Mouse (Mus musculus) heart, embryonic 11.5 days (tissue): Measurements from ENCODE around the gene Sh3bp4. TPM values are rescaled to one million over a fixed set of nuclear protein-coding genes. Genes with fewer than 3 reads are reported as not detected.
A peak's percentile ranks its signal among the peaks of the same experiment; 100 is the strongest.

Source experiments
- ATAC-seq: fragments of 200-750 bp; cut with Nextera tagmentation; replicated peaks from 2 replicates; pipeline ENCODE4 v1.8.0; 2017; ENCODE audit warnings: moderate library complexity; ENCODE audit not compliant: insufficient number of reproducible peaks, low FRiP score, low TSS enrichment
- H3K27ac ChIP-seq: fragments of 300-500 bp; sonication (generic); 2 replicates; pipeline ENCODE4 v1.5.1; 2014; ENCODE audit warnings: mild to moderate bottlenecking, low read depth, low read length
- H3K27me3 ChIP-seq: fragments of 300-500 bp; sonication (generic); 2 replicates; pipeline ENCODE4 v1.6.1; 2014; ENCODE audit warnings: mild to moderate bottlenecking, low read length, mixed read lengths; ENCODE audit not compliant: control insufficient read depth, insufficient read depth
- H3K36me3 ChIP-seq: fragments of 300-500 bp; sonication (generic); 2 replicates; pipeline ENCODE4 v1.6.1; 2014; ENCODE audit warnings: mild to moderate bottlenecking, low read length, moderate library complexity, mixed read lengths; ENCODE audit not compliant: control insufficient read depth, insufficient read depth
- H3K4me1 ChIP-seq: fragments of 300-500 bp; sonication (generic); 2 replicates; pipeline ENCODE4 v1.6.1; 2014; ENCODE audit warnings: low read length; ENCODE audit not compliant: control insufficient read depth, insufficient read depth
- H3K4me2 ChIP-seq: fragments of 300-500 bp; sonication (generic); 2 replicates; pipeline ENCODE4 v1.6.1; 2014; ENCODE audit warnings: mild to moderate bottlenecking, moderate library complexity
- H3K4me3 ChIP-seq: fragments of 300-500 bp; sonication (generic); 2 replicates; pipeline ENCODE4 v1.5.1; 2014; ENCODE audit warnings: low read depth, low read length
- H3K9ac ChIP-seq: fragments of 300-500 bp; sonication (generic); 2 replicates; pipeline ENCODE4 v1.6.1; 2014; ENCODE audit warnings: mild to moderate bottlenecking, low read depth, low read length, moderate library complexity
- H3K9me3 ChIP-seq: fragments of 300-500 bp; sonication (generic); replicated peaks from 2 replicates; pipeline ENCODE4 v1.6.1; 2016; ENCODE audit warnings: low read length; ENCODE audit not compliant: control insufficient read depth
- WGBS: fragments of 180-500 bp; shearing (Covaris S2); extraction: QIAGEN DNeasy Blood & Tissue Kit; methylation state at CpG from one replicate; pipeline ENCODE4 v1.1.7; 2014; ENCODE audit not compliant: insufficient replicate concordance; 5-methylcytosine and 5-hydroxymethylcytosine counted together
- polyA plus RNA-seq: library from polyadenylated mRNA; unstranded; fragments of >200 nt; fragmentation: Nextera tagmentation; extraction: Ambion mirVana; gene quantifications from 2 replicates; pipeline ENCODE4 v1.2.1, GENCODE M21; 2014

Sh3bp4 gene
- polyA plus RNA-seq, 1 experiment from 2014 or later, result 15.3 TPM

- Histone ChIP-seq H3K27ac (no peak overlapping the region), H3K4me1 (peaks cover 70% of the 10 kb centered on the region)
- 65% methylated on average over 5 of the region's 5 CpGs for WGBS
Observed at GRCm38 (mm10) chr1:89093696-89094095, 23.5 kb downstream of the Sh3bp4 start.

GRCm38 (mm10) chr1:89094416-89094815 is 24.2 kb downstream of the Sh3bp4 start:
- H3K4me1 ChIP-seq, result peaks cover 63% of the 10 kb centered on the region
- 51% methylated on average over 4 of the region's 4 CpGs for WGBS
- H3K27me3 ChIP-seq, result no peaks in the 10 kb centered on the region
- H3K36me3 ChIP-seq, result no peaks in the 10 kb centered on the region
- no peaks in the 10 kb centered on the region for H3K9me3 ChIP-seq
- H3K9ac ChIP-seq, result no peak overlapping the region
- H3K4me2 ChIP-seq, result no peak overlapping the region
- no peak overlapping the region for H3K4me3 ChIP-seq
- H3K27ac ChIP-seq, result no peak overlapping the region
- no peak for ATAC-seq

More at GRCm38 (mm10) chr1:89093696-89094095, 23.5 kb downstream of the Sh3bp4 start:
- H3K27me3 ChIP-seq, result no peaks in the 10 kb centered on the region
- H3K9ac ChIP-seq, result no peak overlapping the region
- no peaks in the 10 kb centered on the region for H3K9me3 ChIP-seq
- no peak for ATAC-seq
- no peaks in the 10 kb centered on the region for H3K36me3 ChIP-seq
- no peak overlapping the region for H3K4me3 ChIP-seq
- H3K4me2 ChIP-seq, result no peak overlapping the region

- Histone ChIP-seq H3K36me3 (no peaks in the 10 kb centered on the region), H3K4me2 (peak overlapping the region; percentile 49; the same call in 1 of the 2 replicates), H3K4me3 (no peak overlapping the region), H3K27ac (no peak overlapping the region), H3K9ac (no peak overlapping the region), H3K9me3 (no peaks in the 10 kb centered on the region), H3K27me3 (no peaks in the 10 kb centered on the region), H3K4me1 (peaks cover 49% of the 10 kb centered on the region)
- 29% methylated on average over 14 of the region's 14 CpGs for WGBS
- ATAC-seq, result no peak
Observed at GRCm38 (mm10) chr1:89095642-89096424, 25.6 kb downstream of the Sh3bp4 start.

- 35% methylated on average over 14 of the region's 15 CpGs for WGBS
- H3K4me2 ChIP-seq, result peak overlapping the region; percentile 37
- H3K27me3 ChIP-seq, result no peaks in the 10 kb centered on the region
- H3K27ac ChIP-seq, result peak overlapping the region; percentile 79
- no peak overlapping the region for H3K4me3 ChIP-seq
- H3K36me3 ChIP-seq, result no peaks in the 10 kb centered on the region
- peak overlapping the region; percentile 46; the same call in 1 of the 2 replicates for H3K9ac ChIP-seq
- H3K4me1 ChIP-seq, result peaks cover 38% of the 10 kb centered on the region
- peak; percentile 31; the same call in 1 of the 2 replicates for ATAC-seq
- H3K9me3 ChIP-seq, result no peaks in the 10 kb centered on the region
Observed at GRCm38 (mm10) chr1:89102231-89103003, 32.2 kb downstream of the Sh3bp4 start.

- Histone ChIP-seq H3K4me1 (peaks cover 44% of the 10 kb centered on the region), H3K4me3 (no peak overlapping the region), H3K4me2 (peak overlapping the region; percentile 37), H3K36me3 (no peaks in the 10 kb centered on the region), H3K9ac (no peak overlapping the region), H3K27me3 (no peaks in the 10 kb centered on the region), H3K9me3 (no peaks in the 10 kb centered on the region), H3K27ac (peak overlapping the region; percentile 79)
- WGBS, result 32% methylated on average over 3 of the region's 3 CpGs
- no peak for ATAC-seq
Observed at GRCm38 (mm10) chr1:89103004-89103263, 32.7 kb downstream of the Sh3bp4 start.

- H3K36me3 ChIP-seq, result no peaks in the 10 kb centered on the region
- H3K4me1 ChIP-seq, result peaks cover 49% of the 10 kb centered on the region
- H3K4me2 ChIP-seq, result no peak overlapping the region
- no peak overlapping the region for H3K9ac ChIP-seq
- peak overlapping the region; percentile 79 for H3K27ac ChIP-seq
- ATAC-seq, result no peak
- no peak overlapping the region for H3K4me3 ChIP-seq
- H3K9me3 ChIP-seq, result no peaks in the 10 kb centered on the region
- WGBS, result 74% methylated on average over 12 of the region's 12 CpGs
- H3K27me3 ChIP-seq, result no peaks in the 10 kb centered on the region
Observed at GRCm38 (mm10) chr1:89103505-89103904, 33.3 kb downstream of the Sh3bp4 start.

GRCm38 (mm10) chr1:89104066-89104765 is 34.0 kb downstream of the Sh3bp4 start:
- Histone ChIP-seq H3K4me1 (peaks cover 56% of the 10 kb centered on the region), H3K36me3 (no peaks in the 10 kb centered on the region), H3K9me3 (no peaks in the 10 kb centered on the region), H3K4me3 (no peak overlapping the region), H3K9ac (0 out of 2 replicates have a peak overlapping the region, but pooled peaks have one; percentile 16), H3K4me2 (no peak overlapping the region), H3K27ac (peak overlapping the region; percentile 62; the same call in 1 of the 2 replicates), H3K27me3 (no peaks in the 10 kb centered on the region)
- no peak for ATAC-seq
- 70% methylated on average over 13 of the region's 13 CpGs for WGBS

- no peak overlapping the region for H3K4me2 ChIP-seq
- no peak overlapping the region for H3K27ac ChIP-seq
- no peaks in the 10 kb centered on the region for H3K9me3 ChIP-seq
- H3K27me3 ChIP-seq, result no peaks in the 10 kb centered on the region
- WGBS, result 83% methylated on average over 18 of the region's 18 CpGs
- no peak for ATAC-seq
- peaks cover 71% of the 10 kb centered on the region for H3K4me1 ChIP-seq
- no peak overlapping the region for H3K9ac ChIP-seq
- no peaks in the 10 kb centered on the region for H3K36me3 ChIP-seq
- H3K4me3 ChIP-seq, result no peak overlapping the region
Observed at GRCm38 (mm10) chr1:89105891-89106830, 35.9 kb downstream of the Sh3bp4 start.
